Mouse (Mus musculus) hindbrain, postnatal 0 days (tissue): ENCODE results near the gene Pidd1. TPM values are rescaled to one million over a fixed set of nuclear protein-coding genes. Genes with fewer than 3 reads are reported as not detected.

ENCODE experiments used
- ATAC-seq: fragments of 200-750 bp; cut with Nextera tagmentation; 2 replicates; pipeline ENCODE4 v1.8.0; 2017; ENCODE audit warnings: mild to moderate bottlenecking, moderate TSS enrichment, moderate library complexity
- DNase-seq: peaks from one replicate; pipeline ENCODE4 v3.0.0-alpha.2; 2015; ENCODE audit warnings: low spot score
- H3K27ac ChIP-seq: fragments of 300-500 bp; sonication (generic); 2 replicates; pipeline ENCODE4 v1.5.1; 2014; ENCODE audit warnings: mild to moderate bottlenecking
- H3K27me3 ChIP-seq: fragments of 300-500 bp; sonication (generic); 2 replicates; pipeline ENCODE4 v1.6.1; 2014; ENCODE audit warnings: low read length, mixed read lengths; ENCODE audit not compliant: insufficient read depth
- H3K36me3 ChIP-seq: fragments of 300-500 bp; sonication (generic); 2 replicates; pipeline ENCODE4 v1.6.1; 2014; ENCODE audit warnings: low read length, mixed read lengths; ENCODE audit not compliant: insufficient read depth
- H3K4me1 ChIP-seq: fragments of 300-500 bp; sonication (generic); 2 replicates; pipeline ENCODE4 v1.6.1; 2014; ENCODE audit warnings: antibody characterized with exemption, low read length, mixed read lengths; ENCODE audit not compliant: insufficient read depth
- H3K4me2 ChIP-seq: fragments of 300-500 bp; sonication (generic); 2 replicates; pipeline ENCODE4 v1.6.1; 2014; ENCODE audit warnings: low read depth, mild to moderate bottlenecking, low read length, moderate library complexity, mixed read lengths
- H3K4me3 ChIP-seq: fragments of 300-500 bp; sonication (generic); 2 replicates; pipeline ENCODE4 v1.5.1; 2014; ENCODE audit warnings: low read length
- H3K9ac ChIP-seq: fragments of 300-500 bp; sonication (generic); replicated peaks from 2 replicates; pipeline ENCODE4 v1.6.1; 2014; ENCODE audit warnings: mild to moderate bottlenecking, low read length, moderate library complexity, mixed read lengths
- H3K9me3 ChIP-seq: fragments of 300-500 bp; sonication (generic); 2 replicates; pipeline ENCODE4 v1.6.1; 2016; ENCODE audit warnings: low read length, mixed read lengths
- CTCF ChIP-seq: IDR thresholded peaks from 2 replicates; pipeline ENCODE4 v1.5.1; 2016; ENCODE audit warnings: antibody characterized with exemption, control low read depth, low read depth
- WGBS: fragments of 180-500 bp; shearing (Covaris S2); extraction: QIAGEN DNeasy Blood & Tissue Kit; methylation state at CpG from one replicate; pipeline ENCODE4 v1.1.7; 2014; 5-methylcytosine and 5-hydroxymethylcytosine counted together
- polyA plus RNA-seq: library from polyadenylated mRNA; unstranded; fragments of >200 nt; fragmentation: Nextera tagmentation; extraction: Ambion mirVana; gene quantifications from 2 replicates; pipeline ENCODE4 v1.2.1, GENCODE M21; 2015
- total RNA-seq: library from RNA; depleted of rRNA; stranded (reverse); fragments of >200 nt; gene quantifications from 2 replicates; pipeline ENCODE4 v1.2.3, GENCODE M21; 2014

Pidd1 gene
- total and polyA plus RNA-seq, 2 experiments from 2014 or later, result 2.5 to 4.6 TPM

- Histone ChIP-seq H3K27me3 (no peaks in the 10 kb centered on the region), H3K4me2 (peak overlapping the region; percentile 77), H3K9ac (peak overlapping the region; percentile 87), H3K9me3 (no peaks in the 10 kb centered on the region), H3K27ac (no peak overlapping the region), H3K4me3 (peak overlapping the region; percentile 60), H3K36me3 (peaks cover 12% of the 10 kb centered on the region), H3K4me1 (peaks cover 21% of the 10 kb centered on the region)
- no peak for TF ChIP-seq CTCF
- ATAC-seq (no peak), DNase-seq (no peak)
- 14% methylated on average over 5 of the region's 5 CpGs for WGBS
These were observed 30.3 kb upstream of the Pidd1 start for GRCm38 (mm10) chr7:141474160-141474559.

GRCm38 (mm10) chr7:141472763-141473162, 28.9 kb upstream of the Pidd1 start:
- Histone ChIP-seq H3K9me3 (no peaks in the 10 kb centered on the region), H3K27ac (no peak overlapping the region), H3K36me3 (peaks cover 12% of the 10 kb centered on the region), H3K9ac (no peak overlapping the region), H3K4me1 (peaks cover 34% of the 10 kb centered on the region), H3K4me3 (no peak overlapping the region), H3K4me2 (no peak overlapping the region), H3K27me3 (no peaks in the 10 kb centered on the region)
- 85% methylated on average over 6 of the region's 6 CpGs for WGBS
- ATAC-seq (no peak), DNase-seq (no peak)
- no peak for TF ChIP-seq CTCF

- no peak for TF ChIP-seq CTCF
- no peaks in the 10 kb centered on the region for H3K9me3 ChIP-seq
- H3K27me3 ChIP-seq, result no peaks in the 10 kb centered on the region
- no peak overlapping the region for H3K4me3 ChIP-seq
- 81% methylated on average over 6 of the region's 6 CpGs for WGBS
- H3K4me2 ChIP-seq, result no peak overlapping the region
- no peak overlapping the region for H3K27ac ChIP-seq
- ATAC-seq, result no peak
- peaks cover 34% of the 10 kb centered on the region for H3K4me1 ChIP-seq
- peaks cover 12% of the 10 kb centered on the region for H3K36me3 ChIP-seq
- DNase-seq, result no peak
- H3K9ac ChIP-seq, result no peak overlapping the region
These were observed 28.4 kb upstream of the Pidd1 start for GRCm38 (mm10) chr7:141472226-141472625.

- H3K4me3 ChIP-seq, result no peak overlapping the region
- no peak for ATAC-seq
- no peak overlapping the region for H3K4me2 ChIP-seq
- TF ChIP-seq CTCF, result no peak
- H3K9ac ChIP-seq, result no peak overlapping the region
- DNase-seq, result no peak
- WGBS, result 83% methylated on average over 1 of the region's 1 CpGs
- no peaks in the 10 kb centered on the region for H3K9me3 ChIP-seq
- H3K36me3 ChIP-seq, result peaks cover 12% of the 10 kb centered on the region
- H3K27me3 ChIP-seq, result no peaks in the 10 kb centered on the region
- peaks cover 34% of the 10 kb centered on the region for H3K4me1 ChIP-seq
- H3K27ac ChIP-seq, result no peak overlapping the region
These were observed 27.4 kb upstream of the Pidd1 start for GRCm38 (mm10) chr7:141471236-141471635.

GRCm38 (mm10) chr7:141470637-141470944, 26.8 kb upstream of the Pidd1 start:
- Histone ChIP-seq H3K9ac (no peak overlapping the region), H3K36me3 (peaks cover 12% of the 10 kb centered on the region), H3K4me1 (peaks cover 30% of the 10 kb centered on the region), H3K27me3 (0 out of 2 replicates have a peak, but pooled peaks cover 1% of the 10 kb centered on the region), H3K4me3 (no peak overlapping the region), H3K9me3 (no peaks in the 10 kb centered on the region), H3K27ac (no peak overlapping the region), H3K4me2 (no peak overlapping the region)
- 89% methylated on average over 10 of the region's 10 CpGs for WGBS
- no peak for DNase-seq
- no peak for TF ChIP-seq CTCF
- no peak for ATAC-seq

- no peak for TF ChIP-seq CTCF
- ATAC-seq (no peak), DNase-seq (no peak)
- H3K9ac ChIP-seq, result no peak overlapping the region
- H3K4me3 ChIP-seq, result no peak overlapping the region
- WGBS, result 88% methylated on average over 18 of the region's 18 CpGs
- H3K4me2 ChIP-seq, result peak overlapping the region; percentile 74; the same call in 1 of the 2 replicates
- peaks cover 12% of the 10 kb centered on the region for H3K36me3 ChIP-seq
- H3K27ac ChIP-seq, result no peak overlapping the region
- peaks cover 30% of the 10 kb centered on the region for H3K4me1 ChIP-seq
- 0 out of 2 replicates have a peak, but pooled peaks cover 6% of the 10 kb centered on the region for H3K27me3 ChIP-seq
- no peaks in the 10 kb centered on the region for H3K9me3 ChIP-seq
These were observed 26.2 kb upstream of the Pidd1 start for GRCm38 (mm10) chr7:141469901-141470636.

GRCm38 (mm10) chr7:141469352-141469751, 25.5 kb upstream of the Pidd1 start:
- Histone ChIP-seq H3K9ac (peak overlapping the region; percentile 69; the same call in 1 of the 2 replicates), H3K27ac (peak overlapping the region; percentile 86; the same call in 1 of the 2 replicates), H3K27me3 (0 out of 2 replicates have a peak, but pooled peaks cover 8% of the 10 kb centered on the region), H3K4me3 (peak overlapping the region; percentile 15), H3K36me3 (peaks cover 12% of the 10 kb centered on the region), H3K4me1 (peaks cover 30% of the 10 kb centered on the region), H3K4me2 (peak overlapping the region; percentile 74), H3K9me3 (no peaks in the 10 kb centered on the region)
- 55% methylated on average over 6 of the region's 6 CpGs for WGBS
- DNase-seq (no peak), ATAC-seq (no peak)
- no peak for TF ChIP-seq CTCF
